Mouse (Mus musculus) CH12.LX (cell line): ENCODE results near the gene Krt19. TPM values are rescaled to one million over a fixed set of nuclear protein-coding genes. Genes with fewer than 3 reads are reported as not detected.

Source experiments
- DNase-seq: peaks from one replicate; pipeline ENCODE4 v3.0.0-alpha.2; 2013; ENCODE audit errors: extremely low read depth
- H3K27ac ChIP-seq: 2 replicates; pipeline ENCODE4 v1.5.1; 2012; ENCODE audit warnings: low read depth, mild to moderate bottlenecking, control low read depth, moderate library complexity; ENCODE audit not compliant: insufficient read depth
- H3K27me3 ChIP-seq: replicated peaks from 2 replicates; pipeline ENCODE3; 2012; ENCODE audit warnings: inconsistent platforms
- H3K36me3 ChIP-seq, 2 experiments: replicated peaks in 1 of 2; 2 replicates each; pipeline versions ENCODE3 to v1.6.1; 2012; ENCODE audit warnings: inconsistent platforms in 1 of 2, low read length in 1 of 2, mild to moderate bottlenecking in 1 of 2, mixed read lengths in 1 of 2, moderate library complexity in 1 of 2; ENCODE audit not compliant: control insufficient read depth in 1 of 2, insufficient read depth in 1 of 2
- H3K4me1 ChIP-seq, 2 experiments: 2 replicates each; pipeline ENCODE4 v1.6.1; 2012; ENCODE audit warnings: inconsistent platforms in 1 of 2, moderate library complexity in 1 of 2; ENCODE audit not compliant: insufficient read depth in 2 of 2, control insufficient read depth in 1 of 2
- H3K4me2 ChIP-seq: 2 replicates; pipeline ENCODE4 v1.6.1; 2012; ENCODE audit warnings: low read depth, mild to moderate bottlenecking, control low read depth; ENCODE audit not compliant: poor library complexity, insufficient read depth, severe bottlenecking
- H3K4me3 ChIP-seq, 3 experiments: fragments of 150-350 bp in 1 of 3; sonication (generic) in 1 of 3; replicated peaks in 1 of 3; 2 replicates each; pipeline versions ENCODE3 to v1.5.1; 2011 to 2012; ENCODE audit warnings: low read depth in 2 of 3, low read length in 2 of 3, mild to moderate bottlenecking in 2 of 3, moderate library complexity in 2 of 3, control low read depth in 1 of 3, improper control_type of control experiment in 1 of 3, inconsistent platforms in 1 of 3, mixed read lengths in 1 of 3; ENCODE audit not compliant: poor library complexity in 1 of 3
- H3K79me2 ChIP-seq: replicated peaks from 2 replicates; pipeline ENCODE4 v1.6.1; 2012; ENCODE audit warnings: mild to moderate bottlenecking, moderate library complexity; ENCODE audit not compliant: control insufficient read depth, poor library complexity, insufficient read depth, severe bottlenecking; ENCODE audit errors: extremely low read depth
- H3K9ac ChIP-seq: 2 replicates; pipeline ENCODE4 v1.6.1; 2012; ENCODE audit warnings: low read depth, mild to moderate bottlenecking, control low read depth, moderate library complexity; ENCODE audit not compliant: insufficient read depth
- H3K9me3 ChIP-seq: replicated peaks from 2 replicates; pipeline ENCODE3; 2012; ENCODE audit warnings: low read length, inconsistent platforms, mixed read lengths
- CHD1 ChIP-seq: IDR thresholded peaks from 2 replicates; pipeline ENCODE4 v1.6.1; 2012; ENCODE audit warnings: low read depth, low read length, improper control_type of control experiment, inconsistent platforms
- CTCF ChIP-seq, 2 experiments: IDR thresholded peaks in 1 of 2; conservative IDR thresholded peaks in 1 of 2; 2 replicates each; pipeline ENCODE4 v1.5.1; 2011 to 2012; ENCODE audit warnings: low read depth in 2 of 2, low read length in 2 of 2, improper control_type of control experiment in 1 of 2, inconsistent platforms in 1 of 2, mild to moderate bottlenecking in 1 of 2, moderate library complexity in 1 of 2
- E2F4 ChIP-seq: IDR thresholded peaks from 2 replicates; pipeline ENCODE4 v1.6.1; 2011; ENCODE audit warnings: low read depth, low read length, improper control_type of control experiment; ENCODE audit not compliant: insufficient replicate concordance
- ETS1 ChIP-seq: conservative IDR thresholded peaks from 2 replicates; pipeline ENCODE4 v1.6.1; 2012; ENCODE audit warnings: low read depth, mild to moderate bottlenecking, inconsistent platforms, low read length, improper control_type of control experiment, moderate library complexity
- GABPA ChIP-seq: IDR thresholded peaks from 2 replicates; pipeline ENCODE4 v1.6.1; 2012; ENCODE audit warnings: low read depth, low read length, improper control_type of control experiment, inconsistent platforms; ENCODE audit not compliant: insufficient replicate concordance
- HCFC1 ChIP-seq: IDR thresholded peaks from 2 replicates; pipeline ENCODE4 v1.6.1; 2012; ENCODE audit warnings: low read depth, mild to moderate bottlenecking, inconsistent platforms, low read length, improper control_type of control experiment
- JUND ChIP-seq: conservative IDR thresholded peaks from 2 replicates; pipeline ENCODE4 v1.6.1; 2011; ENCODE audit warnings: low read depth, low read length, improper control_type of control experiment
- MAFK ChIP-seq: IDR thresholded peaks from 2 replicates; pipeline ENCODE4 v1.6.1; 2011; ENCODE audit warnings: low read length, improper control_type of control experiment; ENCODE audit not compliant: insufficient replicate concordance
- MEF2A ChIP-seq: IDR thresholded peaks from 2 replicates; pipeline ENCODE4 v1.6.1; 2014; ENCODE audit warnings: low read depth, mild to moderate bottlenecking, inconsistent platforms, low read length, improper control_type of control experiment, borderline replicate concordance
- MXI1 ChIP-seq: IDR thresholded peaks from 2 replicates; pipeline ENCODE4 v1.6.1; 2011; ENCODE audit warnings: mild to moderate bottlenecking, low read depth, low read length, improper control_type of control experiment
- NELFE ChIP-seq: IDR thresholded peaks from 2 replicates; pipeline ENCODE4 v1.6.1; 2011; ENCODE audit warnings: low read depth, low read length, improper control_type of control experiment
- NRF1 ChIP-seq: IDR thresholded peaks from 2 replicates; pipeline ENCODE4 v1.6.1; 2014; ENCODE audit warnings: low read depth, mild to moderate bottlenecking, inconsistent platforms, low read length, improper control_type of control experiment, moderate library complexity
- PAX5 ChIP-seq: IDR thresholded peaks from 2 replicates; pipeline ENCODE4 v1.6.1; 2012; ENCODE audit warnings: low read length, inconsistent platforms, mixed read lengths
- POLR2AphosphoS2 ChIP-seq: IDR thresholded peaks from 2 replicates; pipeline ENCODE4 v1.6.1; 2011; ENCODE audit warnings: low read depth, low read length, improper control_type of control experiment
- RAD21 ChIP-seq: IDR thresholded peaks from 2 replicates; pipeline ENCODE4 v1.6.1; 2011; ENCODE audit warnings: low read depth, mild to moderate bottlenecking, low read length, improper control_type of control experiment, moderate library complexity
- RCOR1 ChIP-seq: conservative IDR thresholded peaks from 2 replicates; pipeline ENCODE4 v1.6.1; 2012; ENCODE audit warnings: low read depth, mild to moderate bottlenecking, inconsistent platforms, low read length, improper control_type of control experiment
- SIN3A ChIP-seq: IDR thresholded peaks from 2 replicates; pipeline ENCODE4 v1.6.1; 2012; ENCODE audit warnings: low read length, improper control_type of control experiment, inconsistent platforms
- TCF12 ChIP-seq: IDR thresholded peaks from 2 replicates; pipeline ENCODE4 v1.6.1; 2014; ENCODE audit warnings: low read depth, mild to moderate bottlenecking, inconsistent platforms, low read length, improper control_type of control experiment
- ZMIZ1 ChIP-seq: IDR thresholded peaks from 2 replicates; pipeline ENCODE4 v1.6.1; 2012; ENCODE audit warnings: low read depth, mild to moderate bottlenecking, inconsistent platforms, low read length, improper control_type of control experiment
- dilution Hi-C: fragments of 300-500 bp; cut with MboI; formaldehyde crosslinking; loops from 2 replicates; pipeline ENCODE4 v1.14.3; 2020; ENCODE audit warnings: low sequenced_read_pairs; ENCODE audit not compliant: extremely low pct_unique_long_range_greater_than_20kb, extremely low pct_ligation_motif_present
- in situ Hi-C: fragments of 300-500 bp; cut with MboI; formaldehyde crosslinking; loops from 3 replicates; pipeline ENCODE4 v1.14.3; 2019; ENCODE audit warnings: low sequenced_read_pairs, low pct_ligation_motif_present, low pct_unique_long_range_greater_than_20kb, mixed read lengths
- polyA plus RNA-seq: library from polyadenylated mRNA; unstranded; fragments of >175 nt; gene quantifications from 2 replicates; pipeline ENCODE4 v1.2.1, GENCODE M21; 2012; ENCODE audit warnings: low read depth; ENCODE audit not compliant: insufficient read length
- total RNA-seq, 2 experiments: library from RNA; depleted of rRNA; stranded (reverse); fragments of 300-350 nt in 1 of 2; fragments of >200 nt in 1 of 2; gene quantifications; 2 replicates each; pipeline ENCODE4 v1.2.3; 2012 to 2014

Gene Krt19
- total and polyA plus RNA-seq, 3 experiments, result 0.17 TPM; not detected in 2

DNA sequence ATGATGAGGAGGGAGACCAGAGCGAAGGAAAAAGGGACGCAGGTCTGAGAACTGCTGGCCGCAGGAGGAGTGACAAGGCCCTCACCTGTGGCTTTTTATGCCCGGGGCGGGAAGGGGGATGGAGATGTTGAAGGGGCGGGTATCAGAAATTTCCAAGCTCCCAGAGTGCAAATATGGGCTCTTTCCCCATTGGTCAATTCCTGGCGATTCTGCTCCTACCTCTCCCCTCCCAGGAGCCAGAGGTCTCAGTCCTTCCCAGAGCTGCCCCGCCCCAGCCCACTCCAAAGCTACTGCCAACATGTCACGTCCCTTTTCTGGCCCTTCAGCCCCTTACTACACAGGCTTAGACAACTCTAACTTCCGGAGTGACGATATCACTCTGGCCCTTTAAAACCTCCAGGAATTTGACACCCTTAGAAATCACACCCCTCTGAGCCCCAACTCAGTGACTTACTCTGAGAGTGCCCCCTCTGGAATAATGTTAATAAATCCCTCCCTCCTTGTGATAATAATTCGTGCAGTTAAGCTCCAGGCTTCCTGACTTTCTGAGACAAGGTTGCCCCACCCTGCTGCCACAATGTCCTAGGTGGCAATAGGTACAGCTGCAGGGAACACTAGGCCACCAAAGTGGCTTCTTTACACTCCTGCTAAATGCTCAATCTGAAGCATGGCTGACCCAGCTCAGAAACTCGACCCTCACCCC is 2.5 kb downstream of the Krt19 start:
- no peak overlapping the region for H3K4me2 ChIP-seq
- TF ChIP-seq POLR2AphosphoS2, result no peak
- no peaks in the 10 kb centered on the region for H3K79me2 ChIP-seq
- no peak overlapping the region for H3K27ac ChIP-seq
- no peak overlapping the region for H3K9ac ChIP-seq
- H3K27me3 ChIP-seq, result peaks cover 87% of the 10 kb centered on the region
- no peak for DNase-seq
- H3K4me3 ChIP-seq, result no peak overlapping the region
- no peaks in the 10 kb centered on the region for H3K4me1 ChIP-seq
- in situ Hi-C loops (no loop called here), dilution Hi-C loops (no loop called here)
- no peaks in the 10 kb centered on the region for H3K9me3 ChIP-seq
- H3K36me3 ChIP-seq, result no peaks in the 10 kb centered on the region

DNA sequence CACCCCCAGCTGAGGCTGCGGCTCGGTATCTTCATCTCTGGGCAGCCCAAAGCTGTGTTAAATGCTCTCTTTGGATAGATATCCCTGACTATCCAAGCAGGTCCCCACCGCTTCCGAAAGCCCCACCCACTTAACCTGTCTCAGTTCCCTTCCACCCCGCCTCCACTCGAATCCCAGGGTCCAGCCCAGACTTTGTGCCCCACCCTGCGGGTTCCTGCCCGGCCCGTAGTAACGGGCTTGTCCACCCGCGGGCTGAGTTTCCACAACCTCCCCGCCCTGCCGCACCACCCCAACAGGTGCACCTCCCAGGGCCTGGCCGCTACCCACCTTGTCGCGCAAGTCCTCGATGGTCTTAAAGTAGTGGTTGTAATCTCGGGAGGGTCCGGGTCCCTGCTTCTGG is 3.4 kb downstream of the Krt19 start:
- H3K36me3 ChIP-seq, result no peaks in the 10 kb centered on the region
- H3K4me1 ChIP-seq, result no peaks in the 10 kb centered on the region
- no peak overlapping the region for H3K27ac ChIP-seq
- TF ChIP-seq NRF1, result no peak
- no peak for TF ChIP-seq SIN3A
- no peak for TF ChIP-seq NELFE
- no peak overlapping the region for H3K9ac ChIP-seq
- H3K4me2 ChIP-seq, result no peak overlapping the region
- H3K4me3 ChIP-seq, result no peak overlapping the region
- dilution Hi-C loops (no loop called here), in situ Hi-C loops (no loop called here)
- H3K79me2 ChIP-seq, result no peaks in the 10 kb centered on the region
- H3K9me3 ChIP-seq, result no peaks in the 10 kb centered on the region
- DNase-seq, result no peak
- peaks cover 87% of the 10 kb centered on the region for H3K27me3 ChIP-seq

DNA sequence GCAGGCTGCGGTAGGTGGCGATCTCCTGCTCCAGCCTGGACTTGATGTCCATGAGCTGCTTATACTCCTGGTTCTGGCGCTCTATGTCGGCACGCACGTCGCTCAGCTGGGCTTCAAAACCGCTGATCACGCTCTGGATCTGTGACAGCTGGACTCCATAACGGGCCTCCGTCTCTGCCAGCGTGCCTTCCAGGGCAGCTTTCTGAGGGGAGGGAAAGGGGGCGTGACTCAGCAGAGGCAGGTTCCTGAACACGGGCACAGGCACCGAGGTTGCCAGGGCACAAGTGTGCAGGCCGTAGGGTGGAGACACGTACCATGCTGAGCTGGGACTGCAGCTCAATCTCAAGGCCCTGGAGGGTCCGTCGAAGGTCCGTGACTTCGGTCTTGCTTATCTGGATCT is 7.5 kb downstream of the Krt19 start:
- Histone ChIP-seq H3K27me3 (peaks cover 86% of the 10 kb centered on the region), H3K9me3 (no peaks in the 10 kb centered on the region), H3K4me2 (no peak overlapping the region), H3K4me1 (no peaks in the 10 kb centered on the region), H3K79me2 (no peaks in the 10 kb centered on the region), H3K36me3 (no peaks in the 10 kb centered on the region), H3K27ac (no peak overlapping the region), H3K4me3 (no peak overlapping the region), H3K9ac (no peak overlapping the region)
- in situ Hi-C loops, result no loop called here
- no peak for DNase-seq
- no peak for TF ChIP-seq CTCF (conservative IDR thresholded peaks at IDR 0.05 in 1 of 2, IDR thresholded peaks at IDR 0.05 in 1 of 2; ENCODE audit: low read depth in 2 of 2, low read length in 2 of 2)
- dilution Hi-C loops, result no loop called here

DNA sequence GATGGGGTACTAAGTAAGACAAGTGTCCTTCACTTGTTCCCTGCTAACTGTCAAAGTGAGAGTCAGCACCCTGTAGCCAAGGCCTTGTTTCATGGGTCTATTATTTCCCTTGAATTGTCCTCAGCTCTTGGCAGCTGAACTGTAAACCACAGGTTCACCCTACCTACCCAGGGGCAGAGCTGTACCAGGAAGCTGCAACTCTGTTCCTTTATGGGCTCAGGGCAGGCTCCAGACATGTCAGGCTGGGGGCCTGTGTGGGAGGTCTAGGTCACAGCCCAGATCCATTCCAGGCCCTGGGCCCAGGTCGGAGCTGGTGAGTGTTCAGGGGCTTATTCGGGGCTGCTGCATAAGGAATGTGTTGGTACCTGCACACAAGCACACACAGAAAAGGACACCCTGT is 9.1 kb downstream of the Krt19 start:
- no peak overlapping the region for H3K27ac ChIP-seq
- H3K79me2 ChIP-seq, result no peaks in the 10 kb centered on the region
- no peak overlapping the region for H3K4me3 ChIP-seq
- dilution Hi-C loops (no loop called here), in situ Hi-C loops (no loop called here)
- peaks cover 86% of the 10 kb centered on the region for H3K27me3 ChIP-seq
- H3K36me3 ChIP-seq, result no peaks in the 10 kb centered on the region
- no peak for DNase-seq
- H3K4me2 ChIP-seq, result no peak overlapping the region
- no peaks in the 10 kb centered on the region for H3K9me3 ChIP-seq
- no peak overlapping the region for H3K9ac ChIP-seq
- TF ChIP-seq HCFC1 (no peak), GABPA (no peak), RCOR1 (no peak), ZMIZ1 (no peak), ETS1 (no peak), SIN3A (no peak), CHD1 (no peak), RAD21 (no peak), E2F4 (no peak), MEF2A (no peak), JUND (no peak), MXI1 (no peak), TCF12 (no peak), NRF1 (no peak), MAFK (no peak), POLR2AphosphoS2 (no peak), PAX5 (no peak)
- no peaks in the 10 kb centered on the region for H3K4me1 ChIP-seq
